Mouse (Mus musculus) forebrain, embryonic 14.5 days (tissue): ENCODE results near the gene Spg20. TPM values are rescaled to one million over a fixed set of nuclear protein-coding genes. Genes with fewer than 3 reads are reported as not detected.
A peak's percentile ranks its signal among the peaks of the same experiment; 100 is the strongest.

Experiments
- ATAC-seq: fragments of 200-750 bp; cut with Nextera tagmentation; 2 replicates; pipeline ENCODE4 v1.8.0; 2017; ENCODE audit warnings: mild to moderate bottlenecking, moderate library complexity
- DNase-seq: peaks from one replicate; pipeline ENCODE4 v3.0.0-alpha.2; 2015; ENCODE audit warnings: low spot score
- H3K27ac ChIP-seq: fragments of 300-500 bp; sonication (generic); 2 replicates; pipeline ENCODE4 v1.5.1; 2014; ENCODE audit warnings: low read depth, mild to moderate bottlenecking, control low read depth, low read length, moderate library complexity
- H3K27me3 ChIP-seq: fragments of 300-500 bp; sonication (generic); replicated peaks from 2 replicates; pipeline ENCODE4 v1.6.1; 2014; ENCODE audit warnings: low read length, control low read depth, mixed read lengths; ENCODE audit not compliant: control insufficient read depth, insufficient read depth
- H3K36me3 ChIP-seq: fragments of 300-500 bp; sonication (generic); 2 replicates; pipeline ENCODE4 v1.6.1; 2014; ENCODE audit warnings: low read length, control low read depth; ENCODE audit not compliant: control insufficient read depth, insufficient read depth
- H3K4me1 ChIP-seq: fragments of 300-500 bp; sonication (generic); 2 replicates; pipeline ENCODE4 v1.6.1; 2014; ENCODE audit warnings: antibody characterized with exemption, low read length, control low read depth; ENCODE audit not compliant: control insufficient read depth, insufficient read depth
- H3K4me2 ChIP-seq: fragments of 300-500 bp; sonication (generic); 2 replicates; pipeline ENCODE4 v1.6.1; 2014; ENCODE audit warnings: mild to moderate bottlenecking, control low read depth, low read length
- H3K4me3 ChIP-seq: fragments of 300-500 bp; sonication (generic); 2 replicates; pipeline ENCODE4 v1.5.1; 2014; ENCODE audit warnings: low read depth, low read length, control low read depth
- H3K9ac ChIP-seq: fragments of 300-500 bp; sonication (generic); 2 replicates; pipeline ENCODE4 v1.6.1; 2014; ENCODE audit warnings: mild to moderate bottlenecking, low read length, control low read depth, moderate library complexity
- H3K9me3 ChIP-seq: fragments of 300-500 bp; sonication (generic); replicated peaks from 2 replicates; pipeline ENCODE4 v1.6.1; 2016; ENCODE audit warnings: low read length, control low read depth, mixed read lengths; ENCODE audit not compliant: control insufficient read depth
- WGBS: fragments of 180-500 bp; shearing (Covaris S2); extraction: QIAGEN DNeasy Blood & Tissue Kit; methylation state at CpG from one replicate; pipeline ENCODE4 v1.1.7; 2014; 5-methylcytosine and 5-hydroxymethylcytosine counted together
- polyA plus RNA-seq: library from polyadenylated mRNA; unstranded; fragments of >200 nt; fragmentation: Nextera tagmentation; extraction: Ambion mirVana; gene quantifications from 2 replicates; pipeline ENCODE4 v1.2.1, GENCODE M21; 2014

Spg20 gene
- polyA plus RNA-seq, 1 experiment from 2014 or later: 17.7 TPM

GRCm38 (mm10) chr3:55148091-55148490 is 36.2 kb downstream of the Spg20 start:
- H3K27ac ChIP-seq: no peak overlapping the region
- ATAC-seq: no peak
- H3K9me3 ChIP-seq: no peaks in the 10 kb centered on the region
- H3K9ac ChIP-seq: no peak overlapping the region
- DNase-seq: no peak
- H3K4me1 ChIP-seq: no peaks in the 10 kb centered on the region
- 29% methylated on average over 3 of the region's 3 CpGs for whole genome bisulfite sequencing
- no peaks in the 10 kb centered on the region for H3K36me3 ChIP-seq
- no peaks in the 10 kb centered on the region for H3K27me3 ChIP-seq
- H3K4me3 ChIP-seq: no peak overlapping the region
- H3K4me2 ChIP-seq: no peak overlapping the region

GRCm38 (mm10) chr3:55151656-55152433 is 39.9 kb downstream of the Spg20 start:
- H3K4me1 ChIP-seq: no peaks in the 10 kb centered on the region
- H3K9me3 ChIP-seq: no peaks in the 10 kb centered on the region
- WGBS: 49% methylated on average over 7 of the region's 7 CpGs
- no peak overlapping the region for H3K9ac ChIP-seq
- no peak overlapping the region for H3K4me3 ChIP-seq
- no peaks in the 10 kb centered on the region for H3K27me3 ChIP-seq
- H3K27ac ChIP-seq: no peak overlapping the region
- H3K4me2 ChIP-seq: no peak overlapping the region
- no peaks in the 10 kb centered on the region for H3K36me3 ChIP-seq
- ATAC-seq (0 out of 2 replicates have a peak, but pooled peaks have one; percentile 6), DNase-seq (peak; percentile 81)

GRCm38 (mm10) chr3:55152673-55153334 is 40.9 kb downstream of the Spg20 start:
- Histone ChIP-seq H3K9ac (no peak overlapping the region), H3K4me3 (no peak overlapping the region), H3K4me2 (no peak overlapping the region), H3K27ac (no peak overlapping the region), H3K27me3 (no peaks in the 10 kb centered on the region), H3K36me3 (no peaks in the 10 kb centered on the region), H3K9me3 (no peaks in the 10 kb centered on the region), H3K4me1 (0 out of 2 replicates have a peak, but pooled peaks cover 3% of the 10 kb centered on the region)
- ATAC-seq: peak; percentile 51; the same call in 1 of the 2 replicates
- 71% methylated on average over 6 of the region's 6 CpGs for WGBS
- DNase-seq: peak; percentile 79

GRCm38 (mm10) chr3:55154163-55154562 is 42.3 kb downstream of the Spg20 start:
- H3K4me2 ChIP-seq: no peak overlapping the region
- H3K4me1 ChIP-seq: 0 out of 2 replicates have a peak, but pooled peaks cover 3% of the 10 kb centered on the region
- H3K9me3 ChIP-seq: no peaks in the 10 kb centered on the region
- no peaks in the 10 kb centered on the region for H3K27me3 ChIP-seq
- WGBS: 89% methylated on average over 7 of the region's 7 CpGs
- no peak overlapping the region for H3K27ac ChIP-seq
- H3K4me3 ChIP-seq: no peak overlapping the region
- no peaks in the 10 kb centered on the region for H3K36me3 ChIP-seq
- ATAC-seq: no peak
- H3K9ac ChIP-seq: no peak overlapping the region
- no peak for DNase-seq

GRCm38 (mm10) chr3:55157413-55157812 is 45.5 kb downstream of the Spg20 start:
- no peaks in the 10 kb centered on the region for H3K9me3 ChIP-seq
- no peak overlapping the region for H3K4me2 ChIP-seq
- no peaks in the 10 kb centered on the region for H3K27me3 ChIP-seq
- no peak overlapping the region for H3K4me3 ChIP-seq
- H3K4me1 ChIP-seq: 0 out of 2 replicates have a peak, but pooled peaks cover 3% of the 10 kb centered on the region
- WGBS: 49% methylated on average over 5 of the region's 5 CpGs
- DNase-seq: peak; percentile 41
- H3K36me3 ChIP-seq: no peaks in the 10 kb centered on the region
- no peak overlapping the region for H3K27ac ChIP-seq
- peak; percentile 38; the same call in 1 of the 2 replicates for ATAC-seq
- no peak overlapping the region for H3K9ac ChIP-seq

GRCm38 (mm10) chr3:55161144-55161543 is 49.2 kb downstream of the Spg20 start:
- H3K27me3 ChIP-seq: no peaks in the 10 kb centered on the region
- DNase-seq (peak; percentile 22), ATAC-seq (peak; percentile 40; the same call in 1 of the 2 replicates)
- 0 out of 2 replicates have a peak, but pooled peaks cover 3% of the 10 kb centered on the region for H3K4me1 ChIP-seq
- H3K36me3 ChIP-seq: no peaks in the 10 kb centered on the region
- WGBS: 65% methylated on average over 7 of the region's 7 CpGs
- H3K4me2 ChIP-seq: no peak overlapping the region
- H3K9ac ChIP-seq: no peak overlapping the region
- no peak overlapping the region for H3K4me3 ChIP-seq
- H3K27ac ChIP-seq: no peak overlapping the region
- no peaks in the 10 kb centered on the region for H3K9me3 ChIP-seq

GRCm38 (mm10) chr3:55163510-55163909 is 51.6 kb downstream of the Spg20 start:
- no peaks in the 10 kb centered on the region for H3K36me3 ChIP-seq
- H3K9me3 ChIP-seq: no peaks in the 10 kb centered on the region
- DNase-seq (no peak), ATAC-seq (no peak)
- no peak overlapping the region for H3K4me2 ChIP-seq
- no peaks in the 10 kb centered on the region for H3K4me1 ChIP-seq
- no peak overlapping the region for H3K4me3 ChIP-seq
- no peak overlapping the region for H3K9ac ChIP-seq
- H3K27ac ChIP-seq: no peak overlapping the region
- H3K27me3 ChIP-seq: no peaks in the 10 kb centered on the region
- 59% methylated on average over 4 of the region's 4 CpGs for WGBS

GRCm38 (mm10) chr3:55172478-55172877 is 60.6 kb downstream of the Spg20 start:
- Histone ChIP-seq H3K4me2 (no peak overlapping the region), H3K9me3 (no peaks in the 10 kb centered on the region), H3K9ac (no peak overlapping the region), H3K4me1 (no peaks in the 10 kb centered on the region), H3K36me3 (no peaks in the 10 kb centered on the region), H3K27me3 (no peaks in the 10 kb centered on the region), H3K4me3 (no peak overlapping the region), H3K27ac (no peak overlapping the region)
- ATAC-seq (no peak), DNase-seq (no peak)
- 75% methylated on average over 3 of the region's 3 CpGs for whole genome bisulfite sequencing

GRCm38 (mm10) chr3:55177271-55177670 is 65.4 kb downstream of the Spg20 start:
- WGBS: 68% methylated on average over 6 of the region's 6 CpGs
- H3K36me3 ChIP-seq: no peaks in the 10 kb centered on the region
- no peak overlapping the region for H3K9ac ChIP-seq
- no peak overlapping the region for H3K4me3 ChIP-seq
- ATAC-seq: no peak
- no peak for DNase-seq
- no peak overlapping the region for H3K27ac ChIP-seq
- no peaks in the 10 kb centered on the region for H3K9me3 ChIP-seq
- no peak overlapping the region for H3K4me2 ChIP-seq
- H3K4me1 ChIP-seq: no peaks in the 10 kb centered on the region
- H3K27me3 ChIP-seq: no peaks in the 10 kb centered on the region
